Mouse (Mus musculus) monocyte, adult 5-6 weeks (primary cell): ENCODE results near the gene Aldh1a3. TPM values are rescaled to one million over a fixed set of nuclear protein-coding genes. Genes with fewer than 3 reads are reported as not detected.
A peak's percentile ranks its signal among the peaks of the same experiment; 100 is the strongest.

Experiments used
- ATAC-seq: fragments of 153-309, 156-312 bp; replicated peaks from 2 replicates; pipeline ENCODE4 v1.8.0; 2017; ENCODE audit warnings: mild to moderate bottlenecking; ENCODE audit not compliant: low TSS enrichment, insufficient number of reproducible peaks, severe bottlenecking, poor library complexity, low FRiP score
- total RNA-seq: library from RNA; stranded (forward); fragments of 200-1000, 200-491, 200-594 nt; gene quantifications from 3 replicates; pipeline ENCODE4 v1.2.3, GENCODE M21; 2017

The Aldh1a3 gene
- total RNA-seq = 0.39 to 1.2 TPM in 2 of 3 replicates, not detected in the other

- no peak for ATAC-seq
These were observed at the start of gene Aldh1a3 for GRCm38 (mm10) chr7:66427437-66428161. Gene Aldh1a3, minus strand, starts transcription at chr7:66427517.

GRCm38 (mm10) chr7:66476289-66476688 is 49.0 kb upstream of the Aldh1a3 start:
- no peak for ATAC-seq

GRCm38 (mm10) chr7:66471641-66472216 is 44.4 kb upstream of the Aldh1a3 start:
- no peak for ATAC-seq

- no peak for ATAC-seq
These were observed 39.3 kb upstream of the Aldh1a3 start for GRCm38 (mm10) chr7:66466641-66467040.

GRCm38 (mm10) chr7:66465241-66465640 is 37.9 kb upstream of the Aldh1a3 start:
- no peak for ATAC-seq

GRCm38 (mm10) chr7:66463081-66463480 is 35.8 kb upstream of the Aldh1a3 start:
- no peak for ATAC-seq

- ATAC-seq = no peak
These were observed 24.4 kb upstream of the Aldh1a3 start for GRCm38 (mm10) chr7:66451622-66452295.

- no peak for ATAC-seq
These were observed 22.8 kb upstream of the Aldh1a3 start for GRCm38 (mm10) chr7:66449971-66450752.

- no peak for ATAC-seq
These were observed 21.6 kb upstream of the Aldh1a3 start for GRCm38 (mm10) chr7:66448786-66449540.

- no peak for ATAC-seq
These were observed 21.0 kb upstream of the Aldh1a3 start for GRCm38 (mm10) chr7:66448304-66448703.

- no peak for ATAC-seq
These were observed 19.5 kb upstream of the Aldh1a3 start for GRCm38 (mm10) chr7:66446860-66447259.

- ATAC-seq = no peak
These were observed 18.0 kb upstream of the Aldh1a3 start for GRCm38 (mm10) chr7:66445117-66445905.

- ATAC-seq = no peak
These were observed 17.4 kb upstream of the Aldh1a3 start for GRCm38 (mm10) chr7:66444706-66445105.

- no peak for ATAC-seq
These were observed 15.4 kb upstream of the Aldh1a3 start for GRCm38 (mm10) chr7:66442501-66443369.

GRCm38 (mm10) chr7:66438787-66439669 is 11.7 kb upstream of the Aldh1a3 start:
- no peak for ATAC-seq

- peak; percentile 68; the same call in 1 of the 2 replicates for ATAC-seq
These were observed 7.2 kb upstream of the Aldh1a3 start for GRCm38 (mm10) chr7:66434453-66434935.
